Mouse (Mus musculus) midbrain, embryonic 14.5 days (tissue): Measurements from ENCODE around the gene Rft1. TPM values are rescaled to one million over a fixed set of nuclear protein-coding genes. Genes with fewer than 3 reads are reported as not detected.

Experiments
- ATAC-seq: fragments of 200-750 bp; cut with Nextera tagmentation; 2 replicates; pipeline ENCODE4 v1.8.0; 2017; ENCODE audit warnings: moderate number of reproducible peaks, moderate library complexity; ENCODE audit not compliant: low FRiP score, low TSS enrichment
- DNase-seq: peaks from one replicate; pipeline ENCODE4 v3.0.0-alpha.2; 2015
- H3K27ac ChIP-seq: fragments of 300-500 bp; sonication (generic); replicated peaks from 2 replicates; pipeline ENCODE4 v1.5.1; 2014; ENCODE audit warnings: mild to moderate bottlenecking, low read depth, low read length, moderate library complexity
- H3K27me3 ChIP-seq: fragments of 300-500 bp; sonication (generic); 2 replicates; pipeline ENCODE4 v1.6.1; 2014; ENCODE audit warnings: low read length, control low read depth, mixed read lengths; ENCODE audit not compliant: control insufficient read depth, insufficient read depth
- H3K36me3 ChIP-seq: fragments of 300-500 bp; sonication (generic); 2 replicates; pipeline ENCODE4 v1.6.1; 2014; ENCODE audit warnings: low read length, control low read depth; ENCODE audit not compliant: control insufficient read depth, insufficient read depth
- H3K4me1 ChIP-seq: fragments of 300-500 bp; sonication (generic); 2 replicates; pipeline ENCODE4 v1.6.1; 2014; ENCODE audit warnings: mild to moderate bottlenecking, antibody characterized with exemption, low read length, control low read depth; ENCODE audit not compliant: control insufficient read depth, insufficient read depth
- H3K4me2 ChIP-seq: fragments of 300-500 bp; sonication (generic); 2 replicates; pipeline ENCODE4 v1.6.1; 2014; ENCODE audit warnings: mild to moderate bottlenecking, low read length, moderate library complexity
- H3K4me3 ChIP-seq: fragments of 300-500 bp; sonication (generic); replicated peaks from 2 replicates; pipeline ENCODE4 v1.5.1; 2014; ENCODE audit warnings: low read depth, low read length
- H3K9ac ChIP-seq: fragments of 300-500 bp; sonication (generic); replicated peaks from 2 replicates; pipeline ENCODE4 v1.6.1; 2014; ENCODE audit warnings: mild to moderate bottlenecking, low read length, moderate library complexity
- H3K9me3 ChIP-seq: fragments of 300-500 bp; sonication (generic); 2 replicates; pipeline ENCODE4 v1.6.1; 2016; ENCODE audit warnings: low read length, control low read depth, mixed read lengths; ENCODE audit not compliant: control insufficient read depth
- WGBS: fragments of 180-500 bp; shearing (Covaris S2); extraction: QIAGEN DNeasy Blood & Tissue Kit; methylation state at CpG from one replicate; pipeline ENCODE4 v1.1.7; 2014; 5-methylcytosine and 5-hydroxymethylcytosine counted together
- polyA plus RNA-seq: library from polyadenylated mRNA; unstranded; fragments of >200 nt; fragmentation: Nextera tagmentation; extraction: Ambion mirVana; gene quantifications from 2 replicates; pipeline ENCODE4 v1.2.1, GENCODE M21; 2014

The Rft1 gene
- polyA plus RNA-seq, 1 experiment from 2014 or later, result 10.3 TPM

DNA sequence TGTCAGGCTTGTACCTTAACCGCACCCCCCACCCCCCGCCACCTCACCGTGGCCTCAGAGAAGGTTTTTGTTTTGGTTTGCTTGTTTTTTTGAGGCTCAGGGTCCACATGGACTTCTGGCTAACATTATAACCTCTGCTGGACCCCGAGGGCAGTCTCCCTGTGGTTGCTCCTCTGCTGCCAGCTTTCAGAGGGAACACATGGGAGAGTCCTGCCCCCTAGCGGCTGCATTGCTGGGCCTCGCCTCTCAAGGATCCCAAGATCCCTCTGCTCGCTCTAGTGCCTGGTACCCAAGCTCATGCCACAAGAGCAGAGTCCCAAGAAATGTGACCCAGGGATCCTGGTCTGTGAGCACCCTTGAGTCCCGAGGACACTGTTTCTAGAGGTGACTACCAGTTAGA, 45.5 kb downstream of the Rft1 start:
- H3K36me3 ChIP-seq, result no peaks in the 10 kb centered on the region
- DNase-seq, result peak; percentile 64
- H3K4me3 ChIP-seq, result no peak overlapping the region
- no peak overlapping the region for H3K9ac ChIP-seq
- H3K27me3 ChIP-seq, result no peaks in the 10 kb centered on the region
- H3K27ac ChIP-seq, result no peak overlapping the region
- H3K4me2 ChIP-seq, result no peak overlapping the region
- ATAC-seq, result no peak
- WGBS, result 31% methylated on average over 8 of the region's 8 CpGs
- H3K9me3 ChIP-seq, result no peaks in the 10 kb centered on the region
- peaks cover 17% of the 10 kb centered on the region for H3K4me1 ChIP-seq

DNA sequence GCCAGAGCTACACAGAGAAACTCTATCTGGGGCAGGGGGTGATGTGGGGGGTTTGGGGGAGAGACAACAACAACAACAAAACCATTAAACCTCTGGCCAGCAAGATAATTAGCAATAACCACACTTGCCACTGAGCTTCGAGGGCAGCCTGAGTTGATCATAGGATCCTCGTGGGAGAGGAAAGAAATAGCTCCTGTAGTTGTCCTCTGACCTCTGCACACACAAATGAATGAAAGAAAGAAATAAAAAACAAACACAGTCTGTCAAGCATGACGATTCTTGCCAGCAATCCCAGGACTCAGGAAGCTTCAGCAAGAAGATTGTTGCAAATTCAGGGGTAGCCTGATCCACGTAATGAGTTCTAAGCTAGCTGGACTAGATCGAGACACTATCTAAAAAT, 48.4 kb downstream of the Rft1 start:
- Histone ChIP-seq H3K27me3 (no peaks in the 10 kb centered on the region), H3K9me3 (no peaks in the 10 kb centered on the region), H3K4me2 (no peak overlapping the region), H3K27ac (no peak overlapping the region), H3K9ac (no peak overlapping the region), H3K4me1 (peaks cover 9% of the 10 kb centered on the region), H3K4me3 (no peak overlapping the region), H3K36me3 (no peaks in the 10 kb centered on the region)
- ATAC-seq (no peak), DNase-seq (no peak)
- WGBS, result 47% methylated on average over 5 of the region's 5 CpGs

DNA sequence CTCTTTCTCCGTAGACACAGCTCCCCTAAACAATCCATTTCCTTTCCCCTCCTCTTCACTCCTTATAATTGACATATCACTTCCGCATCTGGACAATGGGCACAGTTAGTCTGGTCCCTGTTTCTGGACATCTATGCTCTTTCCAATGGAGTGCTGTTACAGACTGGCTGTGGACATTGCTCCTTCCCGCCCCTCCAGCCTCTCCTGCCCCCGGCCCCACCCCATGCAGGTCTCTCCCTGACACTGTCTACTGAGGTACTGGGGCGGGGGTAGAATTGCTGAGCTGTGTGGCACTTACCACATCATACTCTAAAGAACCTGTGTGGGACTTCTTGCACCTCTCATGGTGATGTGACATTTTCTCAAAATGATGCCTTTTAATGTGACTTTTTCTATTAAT, 48.9 kb downstream of the Rft1 start:
- DNase-seq (no peak), ATAC-seq (no peak)
- Histone ChIP-seq H3K4me1 (peaks cover 3% of the 10 kb centered on the region; the same call in 1 of the 2 replicates), H3K9ac (no peak overlapping the region), H3K9me3 (no peaks in the 10 kb centered on the region), H3K36me3 (no peaks in the 10 kb centered on the region), H3K27ac (no peak overlapping the region), H3K4me2 (no peak overlapping the region), H3K27me3 (no peaks in the 10 kb centered on the region), H3K4me3 (no peak overlapping the region)
- 84% methylated on average over 5 of the region's 5 CpGs for WGBS

DNA sequence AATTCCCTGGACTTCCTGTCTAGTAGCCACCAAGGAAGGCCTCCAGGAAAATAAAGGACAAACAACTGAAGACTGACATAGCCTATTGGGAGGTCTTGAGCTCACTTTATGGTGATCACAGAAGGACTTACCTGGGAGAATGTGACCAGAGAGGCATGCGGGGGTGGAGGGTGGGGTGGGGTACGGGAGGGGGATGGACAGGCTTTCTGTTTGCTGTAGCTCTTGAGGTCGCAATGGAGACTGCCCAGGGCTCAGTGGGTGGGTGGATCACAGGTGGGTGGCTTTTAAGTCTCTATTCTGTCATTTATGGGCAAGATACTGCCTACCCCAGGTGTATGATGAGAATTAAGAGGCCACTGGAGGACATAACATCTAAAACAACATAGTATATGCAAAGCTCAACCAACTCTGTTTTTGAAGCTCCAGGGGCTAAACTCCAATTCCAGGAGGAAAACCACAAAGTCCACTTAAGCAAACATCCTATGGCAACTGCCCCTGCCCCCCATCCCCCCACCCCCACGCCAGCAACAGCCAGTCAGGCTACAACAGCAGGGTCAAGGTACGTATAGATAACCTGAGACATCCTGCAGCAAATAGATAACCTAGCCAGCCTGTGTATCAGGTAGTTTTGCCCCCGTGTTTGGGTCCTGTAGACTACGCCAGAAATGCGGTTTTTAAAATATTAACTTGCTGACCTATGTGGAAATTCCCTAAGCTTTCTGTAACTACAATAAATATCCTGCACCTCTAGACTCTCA, 50.1 kb downstream of the Rft1 start:
- H3K27me3 ChIP-seq, result no peaks in the 10 kb centered on the region
- DNase-seq (no peak), ATAC-seq (no peak)
- H3K9me3 ChIP-seq, result no peaks in the 10 kb centered on the region
- WGBS, result 85% methylated on average over 8 of the region's 8 CpGs
- no peaks in the 10 kb centered on the region for H3K36me3 ChIP-seq
- H3K4me2 ChIP-seq, result no peak overlapping the region
- no peak overlapping the region for H3K4me3 ChIP-seq
- H3K9ac ChIP-seq, result no peak overlapping the region
- no peaks in the 10 kb centered on the region for H3K4me1 ChIP-seq
- H3K27ac ChIP-seq, result no peak overlapping the region

DNA sequence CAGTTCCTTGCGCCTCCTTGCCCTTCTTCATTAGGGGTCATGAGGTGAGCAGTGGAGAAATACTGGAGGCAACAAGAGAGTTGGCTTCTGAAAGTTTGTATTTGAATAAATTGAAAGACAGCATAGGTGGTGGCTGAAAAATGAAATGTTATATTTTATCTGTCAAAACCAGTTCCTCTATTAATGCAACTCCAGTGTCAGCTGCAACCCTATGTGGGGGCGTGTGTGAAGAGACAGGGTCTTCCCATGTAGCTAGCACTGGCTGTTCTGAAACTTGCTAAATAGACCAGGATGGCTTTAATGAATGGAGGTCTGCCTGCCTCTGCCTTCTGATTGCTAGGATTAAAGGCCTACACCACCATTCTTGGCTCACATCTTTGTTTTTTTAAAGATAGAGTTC, 57.7 kb downstream of the Rft1 start:
- Histone ChIP-seq H3K27me3 (no peaks in the 10 kb centered on the region), H3K4me1 (0 out of 2 replicates have a peak, but pooled peaks cover under 1% of the 10 kb centered on the region), H3K9me3 (no peaks in the 10 kb centered on the region), H3K4me2 (no peak overlapping the region), H3K36me3 (no peaks in the 10 kb centered on the region), H3K27ac (no peak overlapping the region), H3K4me3 (no peak overlapping the region), H3K9ac (no peak overlapping the region)
- ATAC-seq, result no peak
- DNase-seq, result no peak
- 92% methylated on average over 2 of the region's 2 CpGs for WGBS

DNA sequence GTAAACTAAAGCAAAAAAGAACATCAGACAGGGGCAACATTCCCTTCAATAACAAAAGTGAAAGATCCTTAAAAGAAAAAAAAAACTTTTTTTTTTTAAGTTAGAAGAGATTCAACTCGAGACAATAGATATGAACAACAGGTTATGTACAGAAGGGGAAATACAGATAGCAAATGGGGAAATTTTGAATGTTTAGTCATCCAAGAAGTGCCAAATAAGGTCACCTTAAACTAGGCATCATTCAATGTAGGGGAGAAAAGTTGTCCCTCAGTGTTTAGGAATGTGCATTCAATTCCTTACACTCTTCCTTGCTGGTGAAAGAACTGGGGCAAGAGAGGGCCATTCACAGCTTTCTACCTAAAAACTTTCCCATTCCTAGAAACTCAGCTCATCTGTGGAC, 59.6 kb downstream of the Rft1 start:
- H3K27me3 ChIP-seq, result no peaks in the 10 kb centered on the region
- WGBS, result 88% methylated on average over 1 of the region's 1 CpGs

DNA sequence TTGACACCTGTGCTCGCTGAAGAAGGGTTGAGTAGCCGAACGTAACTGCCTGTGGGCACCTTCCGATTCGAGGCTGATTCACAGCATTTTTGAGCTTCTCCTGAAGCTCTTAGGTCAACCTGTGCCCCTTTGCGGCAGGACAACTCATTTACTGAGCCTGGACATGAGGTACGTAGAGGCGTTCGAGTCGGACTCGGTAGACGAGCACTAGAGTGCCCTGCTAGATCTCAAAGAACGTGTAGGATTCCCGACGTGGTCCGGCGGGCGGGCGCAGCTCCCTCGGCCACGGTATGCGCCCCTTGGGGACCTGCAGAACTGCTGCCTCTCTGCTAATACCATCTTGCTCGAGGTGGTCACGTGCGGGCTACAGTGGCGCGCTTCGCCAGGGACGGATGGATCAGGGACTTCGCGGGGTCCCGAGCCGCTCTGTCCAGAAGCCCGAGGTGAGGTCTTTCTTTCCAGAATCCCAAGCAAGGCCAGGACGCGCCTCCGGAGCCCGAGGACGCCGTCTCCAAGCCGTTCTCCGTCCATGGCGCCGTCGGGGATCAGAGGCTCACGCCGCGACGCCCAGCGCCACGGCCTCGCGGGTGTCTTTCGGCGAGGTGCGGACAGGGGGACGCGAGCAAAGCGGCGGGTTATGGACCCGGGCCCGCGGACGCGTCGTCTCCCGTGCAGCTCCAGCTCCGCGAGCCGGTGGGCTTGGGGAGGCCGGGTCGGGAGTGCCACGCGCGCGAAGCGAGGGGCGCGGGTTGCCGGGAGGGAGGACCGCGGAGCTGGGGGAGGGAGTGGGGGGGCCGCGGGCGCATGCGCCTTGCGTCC, 60.8 kb downstream of the Rft1 start, which contains the start of gene Sfmbt1:
Gene Sfmbt1 (plus strand): TSS at position 51 of the 819 bp plus-strand sequence.
- DNase-seq (peak; percentile 73), ATAC-seq (peak; percentile 73)
- Histone ChIP-seq H3K27ac (peak within 1 kb of the TSS; percentile 93), H3K9me3 (no peaks in the 10 kb centered on the region), H3K36me3 (no peaks in the 10 kb centered on the region), H3K4me3 (peak within 1 kb of the TSS; percentile 89), H3K27me3 (no peaks in the 10 kb centered on the region), H3K4me2 (peak within 1 kb of the TSS; percentile 73), H3K4me1 (peaks cover 9% of the 10 kb centered on the region; the same call in 1 of the 2 replicates), H3K9ac (peak within 1 kb of the TSS; percentile 81)
- WGBS, result 2% methylated on average over 85 of the region's 87 CpGs

More for the DNA sequence above, 59.6 kb downstream of the Rft1 start:
- no peaks in the 10 kb centered on the region for H3K36me3 ChIP-seq
- peaks cover 9% of the 10 kb centered on the region; the same call in 1 of the 2 replicates for H3K4me1 ChIP-seq
- ATAC-seq (no peak), DNase-seq (no peak)
- no peaks in the 10 kb centered on the region for H3K9me3 ChIP-seq
- no peak overlapping the region for H3K4me2 ChIP-seq
- no peak overlapping the region for H3K9ac ChIP-seq
- H3K4me3 ChIP-seq, result no peak overlapping the region
- no peak overlapping the region for H3K27ac ChIP-seq

DNA sequence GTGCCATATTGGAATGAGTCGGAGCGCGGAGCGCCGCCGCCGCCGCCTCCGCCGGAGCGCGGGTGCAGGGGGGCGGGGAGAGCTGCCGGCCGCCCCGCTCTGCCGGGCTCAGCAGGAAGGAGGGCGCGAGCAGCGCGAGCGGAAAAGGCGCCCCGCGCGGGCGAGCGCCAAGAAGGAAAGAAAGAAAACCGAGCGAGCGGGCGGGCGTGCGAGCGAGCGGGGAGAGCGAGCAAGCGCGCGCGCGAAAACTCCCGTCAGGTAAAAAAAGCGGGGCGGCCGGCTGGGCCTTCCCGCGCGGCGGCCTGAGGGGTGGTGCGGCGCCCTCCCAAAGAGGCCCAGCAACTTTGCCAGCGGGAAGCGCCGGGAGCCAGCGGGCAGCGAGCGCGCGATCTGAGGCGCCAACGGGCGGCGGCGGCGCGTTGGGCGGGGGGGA, 61.5 kb downstream of the Rft1 start:
- H3K36me3 ChIP-seq, result no peaks in the 10 kb centered on the region
- peak overlapping the region; percentile 81 for H3K9ac ChIP-seq
- peak; percentile 93 for DNase-seq
- H3K27me3 ChIP-seq, result no peaks in the 10 kb centered on the region
- peak overlapping the region; percentile 89 for H3K4me3 ChIP-seq
- peak overlapping the region; percentile 93 for H3K27ac ChIP-seq
- no peaks in the 10 kb centered on the region for H3K9me3 ChIP-seq
- WGBS, result under 1% methylated on average over 68 of the region's 68 CpGs
- H3K4me1 ChIP-seq, result peaks cover 9% of the 10 kb centered on the region; the same call in 1 of the 2 replicates
- peak; percentile 88 for ATAC-seq
- peak overlapping the region; percentile 73 for H3K4me2 ChIP-seq
